Mouse (Mus musculus): Measurements from ENCODE around the gene Lsamp. TPM values are rescaled to one million over a fixed set of nuclear protein-coding genes. Genes with fewer than 3 reads are reported as not detected.

Gene Lsamp
- total RNA-seq, 1 experiment, result not detected

- TF ChIP-seq ZC3H11A (IDR thresholded peaks at IDR 0.05; ENCODE audit: borderline replicate concordance, low read depth, low read length), result no peak
- no peak for TF ChIP-seq MAFK (IDR thresholded peaks at IDR 0.05; ENCODE audit: insufficient read depth, low read depth, low read length)
- no peak for TF ChIP-seq HCFC1 (IDR thresholded peaks at IDR 0.05; ENCODE audit: borderline replicate concordance, insufficient read depth, low read length)
- no peak for TF ChIP-seq CHD2 (IDR thresholded peaks at IDR 0.05; ENCODE audit: low read depth, low read length)
- TF ChIP-seq ZNF384 (IDR thresholded peaks at IDR 0.05; ENCODE audit: low read depth, low read length), result no peak
- in situ Hi-C loops (cut with MboI; ENCODE audit: low sequenced_read_pairs in 2 of 2, unreplicated experiment in 2 of 2), result no loop called here
- Histone ChIP-seq H3K9ac (ENCODE audit: insufficient read depth, low read depth, low read length, poor library complexity, severe bottlenecking) (no peak overlapping the region), H3K4me1 (ENCODE audit: control insufficient read depth in 2 of 2, insufficient read depth in 2 of 2, low read length in 2 of 2, poor library complexity in 1 of 2) (no peaks in the 10 kb centered on the region), H3K27ac (ENCODE audit: insufficient read depth, low read depth, low read length, poor library complexity, severe bottlenecking) (no peak overlapping the region), H3K9me3 (ENCODE audit: control insufficient read depth, insufficient read depth, low read depth, low read length) (no peaks in the 10 kb centered on the region), H3K4me3 (ENCODE audit: insufficient read depth in 1 of 2, low read depth in 1 of 2, low read length in 2 of 2, poor library complexity in 1 of 2, severe bottlenecking in 1 of 2) (no peak overlapping the region), H3K36me3 (ENCODE audit: control insufficient read depth, insufficient read depth, low read length, poor library complexity, severe bottlenecking) (no peaks in the 10 kb centered on the region)
- DNase-seq (ENCODE audit: low read depth, low spot score), result no peak
Measured at GRCm38 (mm10) chr16:41063270-41063857, 1079.2 kb downstream of the Lsamp start.

DNA sequence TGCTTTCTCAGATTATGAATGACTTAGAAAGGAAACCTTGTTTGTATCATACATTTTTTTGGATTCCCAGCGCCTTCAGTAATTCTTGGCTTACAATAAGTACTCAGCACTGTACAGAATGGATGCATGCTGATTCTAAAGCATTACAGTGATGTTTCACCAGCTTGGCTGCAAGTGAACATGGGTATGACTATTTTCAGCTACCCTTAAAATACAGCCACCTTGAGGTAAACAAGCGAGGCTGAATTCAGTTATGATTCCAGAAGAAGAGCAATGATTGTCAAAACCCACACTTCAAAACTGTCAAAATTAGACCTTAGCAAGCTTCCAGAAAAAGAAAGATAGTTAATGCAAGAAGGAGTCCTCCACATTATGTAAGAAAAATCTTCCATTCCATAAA is 1089.3 kb downstream of the Lsamp start:
- no peak for TF ChIP-seq ZNF384 (IDR thresholded peaks at IDR 0.05; ENCODE audit: low read depth, low read length)
- no peak for TF ChIP-seq MAFK (IDR thresholded peaks at IDR 0.05; ENCODE audit: insufficient read depth, low read depth, low read length)
- TF ChIP-seq ZC3H11A (IDR thresholded peaks at IDR 0.05; ENCODE audit: borderline replicate concordance, low read depth, low read length), result no peak
- TF ChIP-seq CHD2 (IDR thresholded peaks at IDR 0.05; ENCODE audit: low read depth, low read length), result no peak
- no peak for TF ChIP-seq HCFC1 (IDR thresholded peaks at IDR 0.05; ENCODE audit: borderline replicate concordance, insufficient read depth, low read length)
- Histone ChIP-seq H3K4me1 (ENCODE audit: control insufficient read depth in 2 of 2, insufficient read depth in 2 of 2, low read length in 2 of 2, poor library complexity in 1 of 2) (no peaks in the 10 kb centered on the region), H3K36me3 (ENCODE audit: control insufficient read depth, insufficient read depth, low read length, poor library complexity, severe bottlenecking) (no peaks in the 10 kb centered on the region), H3K9me3 (ENCODE audit: control insufficient read depth, insufficient read depth, low read depth, low read length) (no peaks in the 10 kb centered on the region), H3K27ac (ENCODE audit: insufficient read depth, low read depth, low read length, poor library complexity, severe bottlenecking) (no peak overlapping the region), H3K9ac (ENCODE audit: insufficient read depth, low read depth, low read length, poor library complexity, severe bottlenecking) (no peak overlapping the region), H3K4me3 (ENCODE audit: insufficient read depth in 1 of 2, low read depth in 1 of 2, low read length in 2 of 2, poor library complexity in 1 of 2, severe bottlenecking in 1 of 2) (no peak overlapping the region)
- no peak for DNase-seq (ENCODE audit: low read depth, low spot score)
- in situ Hi-C loops (cut with MboI; ENCODE audit: low sequenced_read_pairs in 2 of 2, unreplicated experiment in 2 of 2), result no loop called here

- DNase-seq (ENCODE audit: low read depth, low spot score), result no peak
- in situ Hi-C loops (cut with MboI; ENCODE audit: low sequenced_read_pairs in 2 of 2, unreplicated experiment in 2 of 2), result no loop called here
- no peak overlapping the region for H3K9ac ChIP-seq (ENCODE audit: insufficient read depth, low read depth, low read length, poor library complexity, severe bottlenecking)
- H3K4me1 ChIP-seq (ENCODE audit: control insufficient read depth in 2 of 2, insufficient read depth in 2 of 2, low read length in 2 of 2, poor library complexity in 1 of 2), result no peaks in the 10 kb centered on the region
- no peaks in the 10 kb centered on the region for H3K9me3 ChIP-seq (ENCODE audit: control insufficient read depth, insufficient read depth, low read depth, low read length)
- TF ChIP-seq ZNF384 (IDR thresholded peaks at IDR 0.05; ENCODE audit: low read depth, low read length) (no peak), MAFK (IDR thresholded peaks at IDR 0.05; ENCODE audit: insufficient read depth, low read depth, low read length) (no peak), HCFC1 (IDR thresholded peaks at IDR 0.05; ENCODE audit: borderline replicate concordance, insufficient read depth, low read length) (no peak), CHD2 (IDR thresholded peaks at IDR 0.05; ENCODE audit: low read depth, low read length) (no peak), ZC3H11A (IDR thresholded peaks at IDR 0.05; ENCODE audit: borderline replicate concordance, low read depth, low read length) (no peak)
- H3K27ac ChIP-seq (ENCODE audit: insufficient read depth, low read depth, low read length, poor library complexity, severe bottlenecking), result no peak overlapping the region
- no peaks in the 10 kb centered on the region for H3K36me3 ChIP-seq (ENCODE audit: control insufficient read depth, insufficient read depth, low read length, poor library complexity, severe bottlenecking)
- H3K4me3 ChIP-seq (ENCODE audit: insufficient read depth in 1 of 2, low read depth in 1 of 2, low read length in 2 of 2, poor library complexity in 1 of 2, severe bottlenecking in 1 of 2), result no peak overlapping the region
Measured at GRCm38 (mm10) chr16:41088648-41089047, 1104.5 kb downstream of the Lsamp start.

- no peaks in the 10 kb centered on the region for H3K36me3 ChIP-seq (ENCODE audit: control insufficient read depth, insufficient read depth, low read length, poor library complexity, severe bottlenecking)
- no peaks in the 10 kb centered on the region for H3K9me3 ChIP-seq (ENCODE audit: control insufficient read depth, insufficient read depth, low read depth, low read length)
- no peak overlapping the region for H3K27ac ChIP-seq (ENCODE audit: insufficient read depth, low read depth, low read length, poor library complexity, severe bottlenecking)
- in situ Hi-C loops (cut with MboI; ENCODE audit: low sequenced_read_pairs in 2 of 2, unreplicated experiment in 2 of 2), result no loop called here
- no peak overlapping the region for H3K9ac ChIP-seq (ENCODE audit: insufficient read depth, low read depth, low read length, poor library complexity, severe bottlenecking)
- TF ChIP-seq ZC3H11A (IDR thresholded peaks at IDR 0.05; ENCODE audit: borderline replicate concordance, low read depth, low read length), result no peak
- no peak overlapping the region for H3K4me3 ChIP-seq (ENCODE audit: insufficient read depth in 1 of 2, low read depth in 1 of 2, low read length in 2 of 2, poor library complexity in 1 of 2, severe bottlenecking in 1 of 2)
- DNase-seq (ENCODE audit: low read depth, low spot score), result no peak
- H3K4me1 ChIP-seq (ENCODE audit: control insufficient read depth in 2 of 2, insufficient read depth in 2 of 2, low read length in 2 of 2, poor library complexity in 1 of 2), result no peaks in the 10 kb centered on the region
Measured at GRCm38 (mm10) chr16:41090092-41090491, 1105.9 kb downstream of the Lsamp start.

GRCm38 (mm10) chr16:41091259-41091658 is 1107.1 kb downstream of the Lsamp start:
- H3K4me3 ChIP-seq (ENCODE audit: insufficient read depth in 1 of 2, low read depth in 1 of 2, low read length in 2 of 2, poor library complexity in 1 of 2, severe bottlenecking in 1 of 2), result no peak overlapping the region
- no peak for DNase-seq (ENCODE audit: low read depth, low spot score)
- H3K4me1 ChIP-seq (ENCODE audit: control insufficient read depth in 2 of 2, insufficient read depth in 2 of 2, low read length in 2 of 2, poor library complexity in 1 of 2), result no peaks in the 10 kb centered on the region
- in situ Hi-C loops (cut with MboI; ENCODE audit: low sequenced_read_pairs in 2 of 2, unreplicated experiment in 2 of 2), result no loop called here
- no peak for TF ChIP-seq MAFK (IDR thresholded peaks at IDR 0.05; ENCODE audit: insufficient read depth, low read depth, low read length)
- no peak for TF ChIP-seq ZC3H11A (IDR thresholded peaks at IDR 0.05; ENCODE audit: borderline replicate concordance, low read depth, low read length)
- TF ChIP-seq CHD2 (IDR thresholded peaks at IDR 0.05; ENCODE audit: low read depth, low read length), result no peak
- no peak for TF ChIP-seq ZNF384 (IDR thresholded peaks at IDR 0.05; ENCODE audit: low read depth, low read length)
- TF ChIP-seq HCFC1 (IDR thresholded peaks at IDR 0.05; ENCODE audit: borderline replicate concordance, insufficient read depth, low read length), result no peak
- H3K36me3 ChIP-seq (ENCODE audit: control insufficient read depth, insufficient read depth, low read length, poor library complexity, severe bottlenecking), result no peaks in the 10 kb centered on the region
- no peaks in the 10 kb centered on the region for H3K9me3 ChIP-seq (ENCODE audit: control insufficient read depth, insufficient read depth, low read depth, low read length)
- no peak overlapping the region for H3K27ac ChIP-seq (ENCODE audit: insufficient read depth, low read depth, low read length, poor library complexity, severe bottlenecking)
- no peak overlapping the region for H3K9ac ChIP-seq (ENCODE audit: insufficient read depth, low read depth, low read length, poor library complexity, severe bottlenecking)
